Mouse (Mus musculus): ENCODE results near the gene Cdkal1.

Gene Cdkal1

DNA sequence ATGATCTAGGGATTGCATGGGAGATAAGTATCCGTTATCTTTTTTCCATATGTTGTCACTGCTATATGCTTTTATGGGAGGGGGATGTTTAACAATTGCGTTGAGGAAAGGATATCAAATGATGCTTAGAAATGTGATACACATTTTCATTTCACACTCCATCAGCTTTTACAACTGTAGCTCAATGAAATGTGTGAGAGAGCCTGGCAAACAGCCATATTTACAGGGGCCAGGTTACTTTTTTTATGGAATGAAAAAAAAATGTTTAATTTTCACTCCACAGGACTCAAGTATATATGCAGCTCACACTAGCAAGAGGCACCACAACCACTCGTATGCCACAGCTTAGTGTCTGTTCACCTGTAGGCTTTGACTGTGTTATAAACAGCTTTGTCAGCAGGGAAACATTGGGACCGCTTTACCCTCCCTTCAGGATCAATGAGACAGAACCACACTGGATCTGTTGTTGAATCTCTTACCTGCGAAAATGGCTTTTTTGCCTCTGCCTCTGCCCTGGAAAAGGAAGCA lies 501.5 kb downstream of the Cdkal1 start:
- DNase-seq (ENCODE audit: extremely low spot score): no peak

GRCm38 (mm10) chr13:29351023-29351684 lies 504.3 kb downstream of the Cdkal1 start:
- DNase-seq (ENCODE audit: extremely low spot score): no peak

GRCm38 (mm10) chr13:29350004-29350403 lies 505.5 kb downstream of the Cdkal1 start:
- DNase-seq (ENCODE audit: extremely low spot score): no peak

DNA sequence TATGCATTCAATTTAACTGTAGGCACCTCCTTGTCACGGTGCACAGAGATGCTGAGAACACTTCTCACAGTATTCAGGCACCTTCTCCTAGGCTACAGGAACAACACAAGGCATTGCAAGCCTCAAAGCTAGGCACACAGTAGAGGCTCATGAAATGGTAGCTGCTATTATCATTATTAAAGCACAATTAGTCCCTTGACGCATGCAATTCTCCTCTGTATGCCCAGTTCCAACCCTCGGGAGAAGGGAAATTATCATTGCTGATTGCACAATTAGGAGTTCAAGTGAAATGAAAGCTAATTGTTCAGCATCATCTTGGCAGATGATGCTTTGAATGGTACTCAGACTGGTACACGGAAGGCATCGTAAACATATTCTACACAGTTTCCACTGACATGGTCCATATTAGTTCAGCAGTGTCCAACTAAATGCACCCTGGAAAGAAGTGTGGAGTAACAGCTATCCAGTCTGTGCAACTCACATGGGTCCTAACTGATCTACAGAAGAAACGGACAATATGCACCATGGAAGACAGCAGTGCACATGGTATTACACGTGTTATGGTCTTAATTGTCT lies 506.0 kb downstream of the Cdkal1 start:
- DNase-seq (ENCODE audit: extremely low spot score): no peak

DNA sequence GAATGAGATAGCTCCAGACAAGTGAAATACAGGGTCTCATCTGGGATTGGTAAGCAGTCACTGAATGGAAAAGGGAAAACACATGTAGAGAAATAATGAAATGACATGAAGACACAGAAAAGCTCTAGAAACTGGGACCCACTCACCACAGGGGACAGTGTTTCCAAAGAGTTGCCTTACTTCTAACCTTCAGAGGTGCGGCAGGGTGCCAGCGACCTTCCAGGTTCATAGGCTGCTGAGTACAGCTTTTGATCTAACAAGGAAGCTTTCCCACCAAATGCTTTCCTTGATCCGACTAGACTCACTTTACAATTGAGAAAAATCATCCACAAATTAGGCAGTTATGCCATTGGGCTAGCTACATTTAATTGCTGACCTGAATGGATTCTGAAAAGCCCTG lies 507.1 kb downstream of the Cdkal1 start:
- DNase-seq (ENCODE audit: extremely low spot score): no peak

DNA sequence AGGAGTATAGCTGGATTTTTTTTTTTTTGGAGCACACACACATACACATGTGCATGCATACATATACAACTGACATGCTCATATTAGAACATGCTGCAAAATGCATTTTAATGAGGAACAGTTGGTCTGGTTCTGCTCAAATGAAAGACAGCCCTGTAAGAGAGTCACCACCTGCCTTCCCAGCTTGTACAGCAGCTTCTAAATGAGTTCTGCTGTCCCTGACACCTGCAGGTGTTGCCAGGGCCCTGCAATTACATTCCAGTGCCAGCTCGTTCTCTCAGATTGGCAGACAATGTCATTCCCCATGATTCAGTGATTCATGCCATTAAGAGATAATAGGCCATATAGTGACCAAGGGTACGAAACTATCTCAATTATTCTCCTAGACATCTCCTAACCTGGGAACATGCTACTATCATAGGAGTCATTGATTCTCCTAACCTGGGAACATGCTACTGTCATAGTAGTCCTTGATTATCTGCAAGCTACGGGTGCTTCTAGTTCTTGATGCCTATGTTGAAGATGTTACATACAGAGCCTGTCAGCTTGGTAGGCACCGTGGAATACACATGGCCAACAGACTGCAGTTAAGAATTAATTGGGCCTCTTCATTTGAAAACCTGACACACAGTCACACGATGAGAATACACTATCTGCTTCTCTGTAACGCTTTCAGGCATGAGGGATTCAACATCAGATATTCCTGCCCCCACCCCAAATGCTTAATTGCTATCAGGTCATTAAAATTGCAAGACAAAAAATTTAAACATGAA lies 522.6 kb downstream of the Cdkal1 start:
- DNase-seq (ENCODE audit: extremely low spot score): no peak

GRCm38 (mm10) chr13:29325946-29326345 lies 529.5 kb downstream of the Cdkal1 start:
- no peak for DNase-seq (ENCODE audit: extremely low spot score)

GRCm38 (mm10) chr13:29320421-29320820 lies 535.1 kb downstream of the Cdkal1 start:
- no peak for DNase-seq (ENCODE audit: extremely low spot score)

DNA sequence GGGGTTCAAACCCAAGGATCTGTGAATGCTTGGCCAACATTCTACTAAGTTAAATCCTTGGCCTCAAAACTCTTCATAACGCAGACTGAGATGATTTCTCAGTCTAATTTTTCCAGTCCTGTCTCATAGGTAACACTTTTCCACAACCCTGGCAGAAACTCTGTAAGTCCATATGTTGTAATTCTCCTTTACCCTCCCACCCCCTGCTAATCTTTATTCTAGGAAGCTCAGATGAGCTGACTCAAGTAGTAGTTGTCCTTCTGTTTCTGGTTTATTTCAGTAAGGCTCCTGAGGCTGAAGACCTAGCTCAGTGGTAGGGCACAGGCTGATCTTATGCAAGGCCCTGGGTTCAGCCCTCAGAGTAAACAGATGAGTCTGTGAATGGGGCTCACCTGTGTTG lies 537.8 kb downstream of the Cdkal1 start:
- no peak for DNase-seq (ENCODE audit: extremely low spot score)

DNA sequence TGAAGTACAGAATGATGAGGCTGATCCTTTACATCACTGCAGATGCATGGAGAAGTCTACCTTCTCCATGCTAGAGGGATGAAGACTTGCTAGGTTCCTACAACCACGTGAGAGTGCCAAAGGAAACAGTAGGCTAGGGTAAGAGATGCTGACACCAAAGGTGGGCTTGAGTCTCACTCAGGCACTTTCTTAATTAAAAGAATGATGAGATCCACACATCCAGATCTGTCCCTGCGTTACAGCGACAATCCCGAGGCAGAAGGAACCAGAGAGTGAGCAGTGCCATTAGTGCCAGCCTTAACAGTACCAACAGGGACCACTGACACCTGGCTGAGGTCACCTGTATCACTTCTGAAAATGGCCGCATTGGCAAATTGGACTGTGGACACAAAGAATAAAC lies 539.2 kb downstream of the Cdkal1 start:
- no peak for DNase-seq (ENCODE audit: extremely low spot score)

- DNase-seq (ENCODE audit: extremely low spot score): peak; percentile 14
These were observed 543.4 kb downstream of the Cdkal1 start for GRCm38 (mm10) chr13:29312026-29312425.

GRCm38 (mm10) chr13:29307420-29307819 lies 548.1 kb downstream of the Cdkal1 start:
- DNase-seq (ENCODE audit: extremely low spot score): no peak

GRCm38 (mm10) chr13:29292608-29293240 lies 562.8 kb downstream of the Cdkal1 start:
- no peak for DNase-seq (ENCODE audit: extremely low spot score)

DNA sequence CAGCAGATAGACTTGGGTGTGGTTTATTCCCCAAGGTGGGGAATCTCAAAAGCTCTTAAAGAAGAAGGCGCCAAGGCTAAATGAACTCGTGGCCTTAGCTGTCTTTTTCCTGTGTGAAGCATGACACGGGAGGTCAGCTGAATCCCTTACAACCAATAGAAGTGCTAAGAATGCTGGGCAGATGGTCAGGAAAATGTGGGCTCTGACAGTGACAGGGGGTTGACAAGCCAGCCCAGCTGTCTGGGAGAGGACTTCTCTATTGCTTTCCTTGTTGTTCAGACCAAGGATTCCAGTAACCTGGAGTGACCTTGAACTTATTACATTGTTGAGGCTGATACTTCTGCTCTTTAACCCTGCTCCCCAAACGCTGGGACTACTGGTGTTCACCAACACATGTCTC lies 564.9 kb downstream of the Cdkal1 start:
- no peak for DNase-seq (ENCODE audit: extremely low spot score)

GRCm38 (mm10) chr13:29285058-29285457 lies 570.4 kb downstream of the Cdkal1 start:
- DNase-seq (ENCODE audit: extremely low spot score): no peak

DNA sequence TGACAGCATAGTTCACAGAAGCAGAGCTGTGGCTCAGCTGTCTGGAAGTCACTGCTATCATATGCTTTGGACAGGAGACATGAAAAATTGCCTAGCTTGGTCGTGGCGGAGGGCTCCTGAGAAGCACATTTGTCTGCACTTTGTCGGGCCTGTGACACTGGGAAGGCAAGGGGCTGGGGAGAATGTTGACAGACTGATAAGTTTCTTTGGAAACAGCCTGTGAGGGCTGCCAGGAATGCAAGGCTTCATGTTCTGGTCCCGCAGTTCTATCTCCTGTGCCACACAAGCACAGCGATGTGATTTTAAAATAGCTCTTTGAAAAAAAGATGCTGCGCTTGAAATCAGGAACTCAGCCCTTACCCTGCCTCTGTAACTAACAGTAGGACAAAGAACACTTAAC lies 573.9 kb downstream of the Cdkal1 start:
- DNase-seq (ENCODE audit: extremely low spot score): peak; percentile 12

DNA sequence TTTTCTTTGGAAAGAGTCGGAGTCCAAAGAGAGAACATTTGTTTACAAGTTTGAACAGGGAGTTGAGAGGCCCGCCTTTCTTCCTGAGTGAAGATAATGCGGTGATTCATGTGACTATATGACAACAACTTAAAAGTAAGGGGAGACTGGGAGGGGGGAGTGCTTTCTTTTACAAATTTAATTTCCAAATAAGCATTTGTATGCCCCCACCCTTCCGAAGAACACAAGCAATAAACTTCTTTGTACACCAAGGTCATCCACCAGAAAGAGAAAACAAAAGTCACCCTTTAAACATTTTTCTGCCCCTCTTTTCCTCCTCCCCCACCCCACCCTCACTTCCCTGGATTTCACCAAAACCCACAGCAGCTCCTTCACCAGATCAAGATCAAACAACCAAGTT lies 577.3 kb downstream of the Cdkal1 start:
- no peak for DNase-seq (ENCODE audit: extremely low spot score)

DNA sequence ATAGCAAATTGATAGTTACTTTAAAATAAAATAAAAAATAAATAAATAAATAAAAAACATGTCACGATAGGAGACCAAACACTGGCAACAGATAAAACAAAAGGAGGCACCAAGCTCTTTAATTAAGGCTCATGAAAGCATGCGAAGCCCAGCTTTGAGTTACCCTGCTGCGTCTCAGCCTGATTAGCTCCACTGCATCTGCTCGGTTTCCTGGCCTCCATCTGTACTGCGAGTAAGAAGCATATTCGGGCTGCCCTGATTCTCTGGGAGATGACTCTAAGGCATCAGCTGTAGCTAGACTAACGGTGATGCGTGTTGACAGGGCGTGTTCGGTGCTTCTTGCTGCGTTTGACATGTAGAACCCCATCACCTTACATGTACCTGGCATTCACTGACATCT lies 581.2 kb downstream of the Cdkal1 start:
- DNase-seq (ENCODE audit: extremely low spot score): no peak

DNA sequence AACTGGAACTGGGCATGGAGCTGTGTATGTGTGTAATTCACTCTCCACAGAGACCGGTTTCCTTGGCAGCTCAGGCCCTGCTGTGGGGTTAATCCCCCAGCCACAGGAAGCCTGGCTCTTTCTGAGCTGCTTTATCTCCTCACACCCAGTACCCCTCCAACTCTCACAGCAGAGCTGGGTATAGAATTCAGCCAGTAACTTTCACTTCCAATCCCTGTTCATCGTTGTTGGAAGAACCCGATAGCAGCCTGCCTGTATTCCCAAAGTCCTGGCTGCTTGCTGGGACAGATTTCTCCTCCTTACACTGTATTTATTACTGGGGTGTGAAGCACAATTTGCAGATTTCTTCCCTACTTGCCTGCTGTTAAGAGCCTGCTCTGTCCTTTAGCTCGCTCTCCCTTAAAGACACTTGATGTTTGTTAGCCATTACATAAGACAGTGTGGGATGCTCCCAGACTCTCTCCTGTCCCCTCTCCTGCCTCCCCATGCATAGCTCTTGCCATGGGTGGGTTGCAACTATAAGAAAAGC lies 581.7 kb downstream of the Cdkal1 start:
- DNase-seq (ENCODE audit: extremely low spot score): peak; percentile 10

DNA sequence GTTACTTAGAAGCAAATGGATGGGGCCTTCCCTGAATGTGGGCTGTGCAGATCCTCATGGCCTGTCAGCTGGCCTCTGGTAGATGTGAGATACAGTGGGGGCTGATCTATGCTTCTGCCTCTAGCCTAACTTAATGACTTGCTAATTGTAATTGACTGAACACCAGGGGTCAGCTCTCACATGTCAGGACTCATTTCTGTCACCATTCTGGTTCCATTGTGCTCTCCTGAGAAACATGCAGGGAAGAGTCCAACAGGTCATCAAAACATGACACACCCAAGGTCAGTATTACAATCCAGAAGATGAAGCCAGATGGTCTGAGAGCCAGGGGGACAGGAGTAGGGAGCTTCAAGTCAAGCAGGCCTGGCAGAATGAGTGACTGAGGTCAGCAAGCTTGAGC lies 584.0 kb downstream of the Cdkal1 start:
- DNase-seq (ENCODE audit: extremely low spot score): no peak

- no peak for DNase-seq (ENCODE audit: extremely low spot score)
These were observed 591.3 kb downstream of the Cdkal1 start for GRCm38 (mm10) chr13:29264015-29264711.

GRCm38 (mm10) chr13:29262164-29262563 lies 593.3 kb downstream of the Cdkal1 start:
- DNase-seq (ENCODE audit: extremely low spot score): no peak
